Mouse (Mus musculus): ENCODE results near the gene Cenpb.

Gene Cenpb

DNA sequence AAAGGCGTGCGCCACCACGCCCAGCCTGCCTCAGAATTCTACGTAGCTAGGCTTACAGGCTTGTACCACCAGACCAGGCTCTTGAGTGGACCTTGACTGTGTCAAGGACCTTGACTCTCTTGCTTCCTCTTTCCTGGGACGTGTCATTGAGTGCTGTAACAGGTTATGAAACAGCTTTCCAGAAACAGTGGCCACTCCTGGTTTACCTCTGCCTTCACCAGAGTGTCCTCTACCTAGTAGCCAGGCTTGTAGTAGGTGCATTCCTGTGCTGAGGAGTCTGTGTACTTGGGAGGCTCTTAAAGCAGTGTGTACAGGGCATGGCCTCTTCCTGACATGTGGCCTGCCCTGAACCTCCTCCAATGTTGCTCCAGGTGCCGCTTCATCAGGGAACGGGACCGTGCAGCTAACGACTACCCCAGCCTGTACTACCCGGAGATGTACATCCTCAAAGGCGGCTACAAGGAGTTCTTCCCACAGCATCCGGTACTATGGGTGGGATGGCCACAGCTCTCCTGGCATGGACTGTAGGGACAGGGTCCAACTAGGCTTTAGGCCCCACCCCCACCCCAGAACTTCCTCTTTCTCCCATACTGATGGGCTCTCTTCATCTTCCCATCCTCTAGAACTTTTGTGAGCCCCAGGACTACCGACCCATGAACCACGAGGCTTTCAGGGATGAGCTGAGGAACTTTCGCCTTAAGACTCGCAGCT, 16.9 kb upstream of the Cenpb start:
- DNase-seq = no peak

GRCm38 (mm10) chr2:131191005-131191390, 11.1 kb upstream of the Cenpb start:
- DNase-seq = no peak

GRCm38 (mm10) chr2:131190344-131191004, 10.6 kb upstream of the Cenpb start:
- DNase-seq = peak; percentile 76

GRCm38 (mm10) chr2:131189521-131190309, 9.8 kb upstream of the Cenpb start:
- DNase-seq = no peak

- no peak for DNase-seq
Observed at GRCm38 (mm10) chr2:131188311-131188710, 8.4 kb upstream of the Cenpb start.

GRCm38 (mm10) chr2:131187602-131187922, 7.7 kb upstream of the Cenpb start:
- no peak for DNase-seq

DNA sequence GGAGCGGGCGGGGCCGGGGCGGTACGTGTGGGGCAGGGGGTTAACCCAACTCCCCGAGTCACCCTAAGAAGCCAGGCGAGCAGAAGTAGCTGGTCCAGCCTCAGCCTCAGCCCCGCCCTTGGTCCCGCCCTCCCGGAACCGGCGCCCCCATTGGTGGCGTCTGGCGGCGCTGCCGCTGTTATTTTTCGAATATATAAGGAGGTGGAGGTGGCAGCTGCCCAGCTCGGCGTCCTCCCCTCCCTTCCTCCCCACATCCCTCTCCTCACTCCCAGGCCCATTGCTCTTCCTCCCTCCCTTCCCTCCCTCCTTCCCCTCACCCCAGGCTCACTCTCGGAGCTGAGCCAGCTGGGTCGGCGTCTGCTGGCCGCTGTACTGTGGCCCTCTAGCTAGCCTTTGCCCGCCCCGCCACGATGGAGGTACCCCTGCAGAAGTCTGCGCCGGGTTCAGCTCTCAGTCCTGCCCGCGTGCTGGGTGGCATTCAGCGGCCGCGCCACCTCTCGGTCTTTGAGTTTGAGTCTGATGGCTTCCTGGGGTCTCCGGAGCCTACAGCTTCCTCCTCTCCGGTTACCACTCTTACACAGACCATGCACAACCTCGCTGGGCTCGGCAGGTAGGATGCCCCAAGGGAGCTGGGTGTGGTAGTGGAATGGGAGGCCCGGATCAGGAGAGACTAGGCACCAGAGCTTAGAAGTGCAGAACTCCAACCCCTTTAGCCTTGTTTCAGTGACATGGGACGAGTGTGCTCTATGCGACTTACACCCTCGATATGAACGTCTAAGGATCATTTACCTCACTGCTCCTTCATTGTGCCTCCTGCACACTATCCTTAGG, 7.1 kb upstream of the Cenpb start, which contains the start of the genes Cdc25b and Spef1:
Gene Cdc25b, plus strand, starts transcription at position 179 of the 831 bp plus-strand sequence.
Gene Spef1, minus strand, starts transcription at position 512 of the 831 bp plus-strand sequence.
- DNase-seq = peak; percentile 93

- peak; percentile 46 for DNase-seq
Observed at GRCm38 (mm10) chr2:131186343-131186742, 6.5 kb upstream of the Cenpb start.

- DNase-seq = peak; percentile 86
Observed at GRCm38 (mm10) chr2:131179246-131179886, 501 bp downstream of the Cenpb start.

DNA sequence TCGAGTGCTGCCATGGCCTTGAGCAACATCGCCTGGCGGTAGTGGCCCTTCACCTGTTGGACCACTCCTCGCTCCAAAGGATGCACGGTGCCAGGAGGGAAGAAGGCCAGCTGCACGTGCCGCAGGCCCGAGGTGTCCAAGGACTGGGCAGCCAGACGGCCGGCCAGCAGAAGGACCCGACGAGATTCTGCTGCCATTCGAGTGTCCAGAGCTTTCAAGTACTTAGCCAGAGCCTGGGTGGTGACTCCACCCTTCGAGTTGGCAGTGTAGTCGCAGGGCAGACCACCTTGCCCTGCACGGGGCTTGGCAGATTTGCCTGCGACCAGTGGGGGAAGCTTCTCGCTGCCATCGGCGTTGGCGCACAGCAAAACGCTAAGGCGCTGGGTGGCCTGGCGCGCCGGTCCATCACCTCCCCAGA, 1.0 kb downstream of the Cenpb start:
- no peak for DNase-seq

DNA sequence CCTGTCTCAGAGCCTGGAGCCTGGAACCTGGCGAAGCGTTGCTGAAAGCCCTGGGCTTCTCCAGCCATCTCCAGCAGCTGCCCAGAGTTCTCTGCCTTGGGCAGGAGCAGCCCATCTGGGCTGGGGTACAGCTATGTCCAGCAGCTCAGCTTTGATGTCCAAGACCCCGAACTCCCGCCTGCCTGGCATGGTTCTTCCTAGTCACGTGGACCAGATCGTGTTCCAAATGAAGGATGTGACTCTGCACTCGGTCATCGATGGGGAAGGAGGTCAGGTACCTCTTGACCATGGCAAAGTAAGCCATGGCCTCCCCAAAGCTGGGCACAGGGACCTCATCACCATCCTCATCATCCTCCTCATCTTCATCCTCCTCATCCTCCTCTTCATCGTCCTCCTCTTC, 1.9 kb downstream of the Cenpb start:
- DNase-seq = no peak

DNA sequence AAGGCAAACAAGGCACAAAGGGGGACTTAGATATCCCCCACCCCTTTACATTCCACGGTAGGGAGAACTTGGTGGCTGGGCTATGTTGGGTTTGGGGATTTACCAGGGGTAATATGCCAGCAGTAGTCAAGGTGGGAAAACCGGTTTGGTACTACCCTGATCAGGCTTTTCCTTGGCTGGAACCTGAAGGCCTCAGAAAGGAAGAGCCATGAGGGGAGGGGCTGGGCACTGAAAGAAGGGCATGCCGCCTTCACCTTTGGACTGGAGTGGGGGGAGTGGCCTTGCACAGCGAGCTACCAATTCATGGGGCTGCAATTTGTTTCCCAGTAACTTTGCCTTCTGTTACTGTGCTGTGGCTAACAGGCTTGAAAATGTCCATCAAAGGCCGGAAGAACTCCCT, 3.4 kb downstream of the Cenpb start:
- no peak for DNase-seq

- DNase-seq = no peak
Observed at GRCm38 (mm10) chr2:131175945-131176309, 3.9 kb downstream of the Cenpb start.

GRCm38 (mm10) chr2:131175286-131175944, 4.5 kb downstream of the Cenpb start:
- DNase-seq = no peak

DNA sequence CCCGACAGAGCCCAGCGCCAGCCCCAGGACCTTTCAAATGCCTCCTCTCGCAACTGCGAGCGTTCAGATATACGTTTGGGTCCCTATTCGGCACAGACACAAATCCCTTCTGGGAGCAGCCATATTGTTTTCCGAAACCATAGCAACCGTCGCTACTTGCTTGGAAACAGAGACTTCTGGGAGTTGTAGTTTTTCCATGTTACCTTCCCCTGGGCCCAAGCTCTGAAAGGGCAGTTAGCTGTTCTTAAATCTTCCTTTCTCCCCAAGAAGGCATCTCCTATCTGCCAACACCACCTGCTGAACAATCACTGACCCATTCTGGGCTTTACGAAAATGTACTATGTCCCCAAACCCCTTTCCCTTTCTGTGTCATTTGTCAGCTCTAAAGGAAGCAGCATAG, 5.2 kb downstream of the Cenpb start:
- peak; percentile 92 for DNase-seq

- no peak for DNase-seq
Observed at GRCm38 (mm10) chr2:131172322-131172721, 7.5 kb downstream of the Cenpb start.

- DNase-seq = no peak
Observed at GRCm38 (mm10) chr2:131171401-131172104, 8.3 kb downstream of the Cenpb start.

DNA sequence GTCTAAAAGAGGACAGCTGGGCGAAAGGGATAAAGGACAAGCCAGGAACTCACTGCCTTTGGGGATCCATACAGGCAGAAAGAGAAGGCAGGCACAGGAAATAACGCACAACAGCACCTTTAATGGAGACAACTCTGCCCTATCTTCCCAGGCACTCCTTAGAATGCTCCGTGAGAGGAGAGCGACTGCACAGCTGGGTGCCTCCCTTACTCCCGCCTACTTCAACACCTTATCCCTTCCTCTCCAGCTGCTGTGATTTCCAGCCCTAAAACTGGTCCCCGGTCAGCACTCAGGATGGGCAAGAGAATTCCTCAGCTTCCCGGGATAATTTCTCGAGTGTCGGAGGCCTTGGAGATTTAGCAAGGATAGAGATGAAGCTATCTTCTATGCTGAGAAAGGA, 8.9 kb downstream of the Cenpb start:
- DNase-seq = no peak

DNA sequence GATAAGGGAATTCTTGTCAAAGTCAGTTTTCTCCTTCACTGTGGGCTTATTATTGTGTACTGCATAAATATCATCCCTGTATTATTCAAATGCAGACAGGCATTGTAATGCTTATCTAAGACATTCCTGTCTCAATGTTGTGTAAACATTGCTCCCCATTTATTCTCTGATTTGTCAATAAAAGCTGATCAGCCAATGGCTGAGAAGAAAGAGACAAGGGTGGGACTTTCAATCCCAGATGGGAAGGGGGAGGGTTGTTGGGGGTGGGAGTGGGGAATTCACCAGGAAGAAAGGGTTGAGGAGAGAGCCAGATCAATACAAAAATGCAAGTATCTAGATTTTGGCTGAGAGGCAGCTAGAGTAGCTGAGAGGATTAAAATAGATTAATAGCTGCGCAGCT, 11.0 kb downstream of the Cenpb start:
- DNase-seq = no peak

- no peak for DNase-seq
Observed at GRCm38 (mm10) chr2:131167984-131168383, 11.9 kb downstream of the Cenpb start.

DNA sequence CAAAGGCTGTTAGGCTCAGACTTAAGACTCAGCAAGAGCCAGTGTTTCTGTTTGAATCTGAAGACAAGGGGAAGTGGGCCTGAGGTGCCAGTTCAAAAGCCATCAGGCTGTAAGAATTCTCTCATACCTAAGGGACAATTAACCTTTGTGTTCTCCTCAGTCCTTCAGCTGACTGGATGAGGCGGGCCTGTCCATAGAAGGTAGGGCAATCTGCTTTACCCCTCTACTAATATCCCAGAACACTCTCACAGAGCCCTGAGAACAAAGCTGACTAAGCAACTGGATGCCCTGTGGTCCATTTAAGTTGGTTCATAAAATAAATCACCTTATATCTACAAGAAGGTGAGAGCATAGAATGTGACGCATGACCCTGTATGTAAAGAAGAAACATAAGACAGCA, 13.7 kb downstream of the Cenpb start:
- no peak for DNase-seq

Data from embryo, embryonic 11 days (tissue).